Comparison of ENCODE assay signal across 7 mouse cellular contexts in the genomic region with DNA sequence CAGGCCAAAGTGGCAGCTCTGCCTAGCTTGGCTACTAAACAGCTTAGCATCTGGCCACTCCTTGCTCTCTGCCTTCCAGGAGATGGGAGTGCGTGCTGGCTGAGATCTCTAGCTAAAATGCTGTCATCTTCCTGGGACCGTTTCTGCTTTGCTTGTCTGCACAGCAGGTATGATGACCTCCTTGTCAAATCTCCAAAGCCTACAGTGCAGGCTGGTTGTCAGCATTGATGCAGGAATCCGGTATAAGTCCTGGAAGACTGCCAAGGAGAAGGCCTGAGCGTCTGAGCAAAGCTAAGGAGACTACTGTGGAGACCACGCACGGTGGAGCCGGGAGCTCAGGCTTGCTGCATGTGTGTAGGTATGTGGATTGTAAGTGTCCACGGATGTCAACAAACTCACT. TPM values are rescaled to one million over a fixed set of nuclear protein-coding genes. Genes with fewer than 3 reads are reported as not detected.
DNase-seq lines count a peak whose midpoint lies in the region; ATAC-seq lines count a peak whose summit lies in the region.

A gene (plus strand): TSS at position 173 of the 400 bp plus-strand sequence.

- no peaks in the 10 kb centered on the region for H3K27me3 ChIP-seq in embryonic facial prominence, embryonic 10.5 days (replicated peaks; ENCODE audit: low read depth, poor library complexity, severe bottlenecking)
- no peaks in the 10 kb centered on the region for H3K27me3 ChIP-seq in hindbrain, embryonic 13.5 days
- H3K27me3 ChIP-seq in midbrain, embryonic 15.5 days (replicated peaks): no peaks in the 10 kb centered on the region

- WGBS in embryonic facial prominence, embryonic 10.5 days: 86% methylated on average over 8 of the region's 8 CpGs
- 66% methylated on average over 8 of the region's 8 CpGs for WGBS in hindbrain, embryonic 13.5 days
- WGBS in midbrain, embryonic 15.5 days: 70% methylated on average over 8 of the region's 8 CpGs

- no peak within 1 kb of the TSS for H3K9ac ChIP-seq in hindbrain, embryonic 13.5 days
- H3K9ac ChIP-seq in midbrain, embryonic 15.5 days: no peak within 1 kb of the TSS

- no peak within 1 kb of the TSS for H3K4me3 ChIP-seq in embryonic facial prominence, embryonic 10.5 days
- H3K4me3 ChIP-seq in hindbrain, embryonic 13.5 days: no peak within 1 kb of the TSS
- H3K4me3 ChIP-seq in midbrain, embryonic 15.5 days: no peak within 1 kb of the TSS

- peak; percentile 9 for DNase-seq in left cerebral cortex, postnatal 4 days
- DNase-seq in left cerebral cortex, adult 11 months (ENCODE audit: low spot score): no peak
- DNase-seq in embryonic facial prominence, embryonic 10.5 days (ENCODE audit: low spot score): no peak
- no peak for DNase-seq in kidney, adult 8-10 months
- no peak for DNase-seq in urinary bladder, postnatal 4 days (ENCODE audit: low spot score in 2 of 2)

- H3K4me1 ChIP-seq in embryonic facial prominence, embryonic 10.5 days: no peaks in the 10 kb centered on the region
- no peaks in the 10 kb centered on the region for H3K4me1 ChIP-seq in hindbrain, embryonic 13.5 days (replicated peaks)
- H3K4me1 ChIP-seq in midbrain, embryonic 15.5 days: no peaks in the 10 kb centered on the region

- H3K27ac ChIP-seq in embryonic facial prominence, embryonic 10.5 days (replicated peaks): no peak within 1 kb of the TSS
- H3K27ac ChIP-seq in hindbrain, embryonic 13.5 days: no peak within 1 kb of the TSS
- no peak within 1 kb of the TSS for H3K27ac ChIP-seq in midbrain, embryonic 15.5 days

- H3K4me2 ChIP-seq in hindbrain, embryonic 13.5 days: no peak within 1 kb of the TSS
- no peak within 1 kb of the TSS for H3K4me2 ChIP-seq in midbrain, embryonic 15.5 days

- ATAC-seq in hindbrain, embryonic 13.5 days (ENCODE audit: low FRiP score): no peak
- ATAC-seq in midbrain, embryonic 15.5 days (replicated peaks): no peak

- peaks cover 4% of the 10 kb centered on the region for H3K36me3 ChIP-seq in embryonic facial prominence, embryonic 10.5 days (replicated peaks)
- no peaks in the 10 kb centered on the region for H3K36me3 ChIP-seq in hindbrain, embryonic 13.5 days
- H3K36me3 ChIP-seq in midbrain, embryonic 15.5 days (replicated peaks): no peaks in the 10 kb centered on the region

- intact Hi-C loops in left cerebral cortex, postnatal 4 days (cut with DNase I): no loop called here

- no peaks in the 10 kb centered on the region for H3K9me3 ChIP-seq in embryonic facial prominence, embryonic 10.5 days
- H3K9me3 ChIP-seq in hindbrain, embryonic 13.5 days: no peaks in the 10 kb centered on the region
- no peaks in the 10 kb centered on the region for H3K9me3 ChIP-seq in midbrain, embryonic 15.5 days

RNA-seq across cellular contexts. Expression of the gene that starts here (rescaled TPM):
- 10 to 100 TPM; 11.0 to 11.6 TPM for total RNA-seq in left cerebral cortex, postnatal 4 days (2021)
- polyA plus RNA-seq in embryonic facial prominence, embryonic 10.5 days (2016; fragmentation: Nextera tagmentation; extraction: Ambion mirVana): 21.1 and 22.6 TPM in 2 replicates
- 13.0 and 15.9 TPM in 2 replicates for polyA plus RNA-seq in hindbrain, embryonic 13.5 days (2015; fragmentation: Nextera tagmentation; extraction: Ambion mirVana)
- 11.3 and 13.1 TPM in 2 replicates for polyA plus RNA-seq in midbrain, embryonic 15.5 days (2015; fragmentation: Nextera tagmentation; extraction: Ambion mirVana)
